Mouse (Mus musculus) lung, embryonic 14.5 days (tissue): Measurements from ENCODE around the gene Dmwd. TPM values are rescaled to one million over a fixed set of nuclear protein-coding genes. Genes with fewer than 3 reads are reported as not detected.
"Not testable (repeated sequence)": the region's sequence is repeated elsewhere in the genome, so short reads cannot be mapped to it uniquely, and the experiment has no call there.

Source experiments
- ATAC-seq: fragments of 200-750 bp; cut with Nextera tagmentation; 2 replicates; pipeline ENCODE4 v1.8.0; 2017; ENCODE audit warnings: mild to moderate bottlenecking, moderate TSS enrichment, moderate library complexity; ENCODE audit not compliant: insufficient read depth
- DNase-seq: peaks from one replicate; pipeline ENCODE4 v3.0.0-alpha.2; 2015
- H3K27ac ChIP-seq: fragments of 300-500 bp; sonication (generic); 2 replicates; pipeline ENCODE4 v1.5.1; 2014; ENCODE audit warnings: low read depth, mild to moderate bottlenecking, moderate library complexity
- H3K27me3 ChIP-seq: fragments of 300-500 bp; sonication (generic); 2 replicates; pipeline ENCODE4 v1.6.1; 2014; ENCODE audit warnings: low read length, control low read depth; ENCODE audit not compliant: insufficient read depth
- H3K36me3 ChIP-seq: fragments of 300-500 bp; sonication (generic); 2 replicates; pipeline ENCODE4 v1.6.1; 2014; ENCODE audit warnings: control low read depth; ENCODE audit not compliant: insufficient read depth
- H3K4me1 ChIP-seq: fragments of 300-500 bp; sonication (generic); 2 replicates; pipeline ENCODE4 v1.6.1; 2014; ENCODE audit warnings: antibody characterized with exemption, control low read depth; ENCODE audit not compliant: insufficient read depth
- H3K4me2 ChIP-seq: fragments of 300-500 bp; sonication (generic); 2 replicates; pipeline ENCODE4 v1.6.1; 2014; ENCODE audit warnings: mild to moderate bottlenecking
- H3K4me3 ChIP-seq: fragments of 300-500 bp; sonication (generic); 2 replicates; pipeline ENCODE4 v1.5.1; 2014; ENCODE audit warnings: low read depth, low read length
- H3K9ac ChIP-seq: fragments of 300-500 bp; sonication (generic); 2 replicates; pipeline ENCODE4 v1.6.1; 2014
- H3K9me3 ChIP-seq: fragments of 300-500 bp; sonication (generic); 2 replicates; pipeline ENCODE4 v1.6.1; 2016; ENCODE audit warnings: low read depth, low read length, control low read depth
- CTCF ChIP-seq: IDR thresholded peaks from 2 replicates; pipeline ENCODE4 v1.5.1; 2016; ENCODE audit warnings: antibody characterized with exemption, low read depth
- WGBS: fragments of 180-500 bp; shearing (Covaris S2); extraction: QIAGEN DNeasy Blood & Tissue Kit; methylation state at CpG from one replicate; pipeline ENCODE4 v1.1.7; 2014; 5-methylcytosine and 5-hydroxymethylcytosine counted together
- polyA plus RNA-seq: library from polyadenylated mRNA; unstranded; fragments of >200 nt; fragmentation: Nextera tagmentation; extraction: Ambion mirVana; gene quantifications from 2 replicates; pipeline ENCODE4 v1.2.1, GENCODE M21; 2014

Dmwd gene
- polyA plus RNA-seq, 1 experiment from 2014 or later: 19.2 TPM

- H3K36me3 ChIP-seq, ATAC-seq, H3K4me2 ChIP-seq, DNase-seq, H3K9ac ChIP-seq, H3K9me3 ChIP-seq, H3K4me1 ChIP-seq, H3K27ac ChIP-seq, H3K4me3 ChIP-seq: not testable (repeated sequence)
- peaks cover 15% of the 10 kb centered on the region for H3K27me3 ChIP-seq
- WGBS: 45% methylated on average over 3 of the region's 3 CpGs
- peak; percentile 28; the same call in 1 of the 2 replicates for TF ChIP-seq CTCF
Measured at GRCm38 (mm10) chr7:19071024-19071423, 5.0 kb upstream of the Dmwd start.

- Histone ChIP-seq H3K9me3 (no peaks in the 10 kb centered on the region), H3K27ac (no peak overlapping the region), H3K9ac (no peak overlapping the region), H3K4me2 (no peak overlapping the region), H3K36me3 (peaks cover 8% of the 10 kb centered on the region), H3K4me3 (no peak overlapping the region), H3K27me3 (no peaks in the 10 kb centered on the region), H3K4me1 (peaks cover 7% of the 10 kb centered on the region)
- ATAC-seq (no peak), DNase-seq (peak; percentile 37)
- TF ChIP-seq CTCF: peak; percentile 70
- WGBS: 76% methylated on average over 9 of the region's 9 CpGs
Measured at GRCm38 (mm10) chr7:19073504-19073903, 2.5 kb upstream of the Dmwd start.

DNA sequence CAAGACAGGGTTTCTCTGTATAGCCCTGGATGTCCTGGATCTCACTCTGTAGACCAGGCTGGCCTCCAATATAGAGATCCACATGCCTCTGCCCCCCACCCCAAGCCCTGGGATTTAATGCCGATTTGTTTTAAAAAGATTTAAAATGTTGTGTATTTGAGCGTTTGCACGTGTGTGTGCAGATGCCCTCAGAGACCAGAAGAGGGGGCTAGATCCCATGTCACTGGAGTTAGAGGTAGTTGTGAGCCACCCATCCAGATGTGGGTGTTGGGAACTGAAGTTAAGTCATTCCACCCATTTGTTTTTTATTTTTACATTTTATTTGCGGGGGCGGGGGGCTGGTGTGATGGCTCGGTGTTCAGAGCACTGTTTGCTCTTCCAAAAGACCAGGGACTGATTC is 1.5 kb upstream of the Dmwd start:
- TF ChIP-seq CTCF: peak; percentile 14; the same call in 1 of the 2 replicates
- no peak overlapping the region for H3K4me2 ChIP-seq
- peaks cover 7% of the 10 kb centered on the region for H3K4me1 ChIP-seq
- H3K4me3 ChIP-seq: no peak overlapping the region
- peaks cover 18% of the 10 kb centered on the region for H3K36me3 ChIP-seq
- H3K9me3 ChIP-seq: no peaks in the 10 kb centered on the region
- no peaks in the 10 kb centered on the region for H3K27me3 ChIP-seq
- DNase-seq (no peak), ATAC-seq (no peak)
- no peak overlapping the region for H3K9ac ChIP-seq
- 96% methylated on average over 6 of the region's 6 CpGs for WGBS
- no peak overlapping the region for H3K27ac ChIP-seq

DNA sequence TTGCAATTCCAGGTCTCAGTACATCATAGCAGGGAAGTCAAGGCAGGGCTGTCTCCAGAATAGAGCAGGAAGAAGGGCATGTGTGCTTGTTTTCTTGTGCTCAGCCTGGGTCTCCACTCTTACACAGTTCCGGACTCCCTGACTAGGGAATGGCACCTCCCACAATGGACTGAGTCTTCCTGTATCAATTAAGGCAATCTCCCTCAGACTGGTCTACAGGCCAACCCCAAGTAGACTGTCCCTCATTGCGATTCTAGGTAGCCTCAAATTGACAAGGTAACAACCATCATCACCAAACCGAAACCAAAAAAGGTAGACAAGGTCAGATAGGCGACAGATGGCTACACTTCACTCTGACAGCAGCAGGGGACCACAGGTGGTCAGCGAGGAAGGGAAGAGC is 796 bp upstream of the Dmwd start:
- Histone ChIP-seq H3K27ac (no peak overlapping the region), H3K4me3 (peak overlapping the region; percentile 92), H3K4me2 (peak overlapping the region; percentile 96), H3K36me3 (peaks cover 25% of the 10 kb centered on the region), H3K9me3 (no peaks in the 10 kb centered on the region), H3K9ac (no peak overlapping the region), H3K27me3 (no peaks in the 10 kb centered on the region), H3K4me1 (peaks cover 7% of the 10 kb centered on the region)
- no peak for ATAC-seq
- 50% methylated on average over 5 of the region's 5 CpGs for WGBS
- TF ChIP-seq CTCF: no peak
- DNase-seq: no peak

GRCm38 (mm10) chr7:19076586-19076991 is 562 bp downstream of the Dmwd start:
- no peak for TF ChIP-seq CTCF
- no peaks in the 10 kb centered on the region for H3K27me3 ChIP-seq
- no peak; the same call in 1 of the 2 replicates for ATAC-seq
- no peaks in the 10 kb centered on the region for H3K9me3 ChIP-seq
- peaks cover 39% of the 10 kb centered on the region for H3K36me3 ChIP-seq
- peak; percentile 19 for DNase-seq
- H3K4me2 ChIP-seq: peak overlapping the region; percentile 96
- peak overlapping the region; percentile 92 for H3K4me3 ChIP-seq
- H3K4me1 ChIP-seq: peaks cover 7% of the 10 kb centered on the region
- 2% methylated on average over 22 of the region's 22 CpGs for WGBS
- H3K27ac ChIP-seq: peak overlapping the region; percentile 86
- H3K9ac ChIP-seq: peak overlapping the region; percentile 98

DNA sequence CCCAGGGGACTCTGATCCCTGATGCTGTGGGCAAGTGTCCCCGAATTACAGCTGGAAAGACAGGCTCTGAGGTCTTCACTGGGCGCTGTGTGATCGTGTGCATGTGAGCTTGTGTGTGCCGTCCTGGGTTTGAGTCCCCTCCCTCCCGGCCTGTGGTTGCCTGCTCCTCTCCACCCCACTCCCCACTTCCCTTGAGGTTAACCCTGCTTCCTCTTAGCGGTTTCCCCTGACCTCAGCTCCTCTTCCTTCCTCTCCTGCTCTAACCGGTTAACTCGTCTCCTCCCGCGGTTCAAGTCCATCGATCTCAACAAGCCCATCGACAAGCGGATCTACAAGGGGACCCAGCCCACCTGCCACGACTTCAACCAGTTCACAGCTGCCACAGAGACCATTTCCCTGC is 1.7 kb downstream of the Dmwd start:
- H3K27me3 ChIP-seq: no peaks in the 10 kb centered on the region
- peaks cover 50% of the 10 kb centered on the region for H3K36me3 ChIP-seq
- peak overlapping the region; percentile 98 for H3K9ac ChIP-seq
- peak overlapping the region; percentile 96 for H3K4me2 ChIP-seq
- H3K4me3 ChIP-seq: peak overlapping the region; percentile 92
- H3K9me3 ChIP-seq: no peaks in the 10 kb centered on the region
- DNase-seq (no peak), ATAC-seq (no peak)
- WGBS: 66% methylated on average over 14 of the region's 14 CpGs
- no peak overlapping the region for H3K27ac ChIP-seq
- no peak for TF ChIP-seq CTCF
- H3K4me1 ChIP-seq: peaks cover 7% of the 10 kb centered on the region

- Histone ChIP-seq H3K4me2 (no peak overlapping the region), H3K4me3 (no peak overlapping the region), H3K9ac (no peak overlapping the region), H3K27me3 (no peaks in the 10 kb centered on the region), H3K36me3 (peaks cover 56% of the 10 kb centered on the region), H3K4me1 (peaks cover 7% of the 10 kb centered on the region), H3K9me3 (no peaks in the 10 kb centered on the region), H3K27ac (no peak overlapping the region)
- TF ChIP-seq CTCF: no peak
- ATAC-seq (no peak), DNase-seq (no peak)
- 77% methylated on average over 3 of the region's 3 CpGs for WGBS
Measured at GRCm38 (mm10) chr7:19078732-19079131, 2.7 kb downstream of the Dmwd start.
